Comparison of ENCODE assay signal across 21 mouse cellular contexts in genomic region chr11:61601465-61601864, GRCm38 (mm10).
"Had no signal": no experiment of that assay in that cellular context is flagged by ENCODE, and none has a peak within 500 bp of the region (broad histone marks: within the 10 kb centered on the region; RNA-seq: fewer than 3 reads in every experiment).

No protein-coding gene starts in this region.

- ATAC-seq: liver, postnatal 0 days; midbrain, embryonic 15.5 days had no signal

- H3K36me3 ChIP-seq: limb, embryonic 12.5 days; limb, embryonic 15.5 days; midbrain, embryonic 12.5 days; midbrain, embryonic 15.5 days; neural tube, embryonic 12.5 days; neural tube, embryonic 15.5 days had no signal

- H3K4me1 ChIP-seq: limb, embryonic 12.5 days; midbrain, embryonic 12.5 days; midbrain, embryonic 15.5 days; neural tube, embryonic 12.5 days; neural tube, embryonic 15.5 days had no signal

- H3K27me3 ChIP-seq: midbrain, embryonic 12.5 days; midbrain, embryonic 15.5 days; neural tube, embryonic 12.5 days; neural tube, embryonic 15.5 days had no signal

- H3K9ac ChIP-seq: limb, embryonic 12.5 days; limb, embryonic 15.5 days; liver, embryonic 14.5 days; liver, postnatal 0 days; midbrain, embryonic 12.5 days; midbrain, embryonic 15.5 days; neural tube, embryonic 12.5 days; neural tube, embryonic 15.5 days had no signal

- H3K4me2 ChIP-seq: limb, embryonic 12.5 days; limb, embryonic 15.5 days; liver, embryonic 11.5 days; midbrain, embryonic 12.5 days; midbrain, embryonic 15.5 days; neural tube, embryonic 12.5 days; neural tube, embryonic 15.5 days had no signal

- H3K4me3 ChIP-seq: layer of hippocampus, adult 2 months; limb, embryonic 12.5 days; limb, embryonic 15.5 days; midbrain, embryonic 12.5 days; midbrain, embryonic 15.5 days; neural tube, embryonic 12.5 days; neural tube, embryonic 15.5 days had no signal

- H3K27ac ChIP-seq: kidney, postnatal 0 days; layer of hippocampus, adult 2 months; limb, embryonic 12.5 days; limb, embryonic 15.5 days; liver, embryonic 14.5 days; macrophage; midbrain, embryonic 12.5 days; midbrain, embryonic 15.5 days; neural tube, embryonic 12.5 days; neural tube, embryonic 15.5 days had no signal

- DNase-seq: kidney, adult 2 months; kidney, postnatal 25 days; layer of hippocampus, adult 9-11 months; liver, postnatal 0 days; right cerebral cortex, adult 18-20 months; right cerebral cortex, postnatal 14 days; right cerebral cortex, postnatal 4 days; thymus, adult 2 months; thymus, postnatal 14 days; thymus, postnatal 4 days had no signal

- H3K9me3 ChIP-seq: limb, embryonic 15.5 days; neural tube, embryonic 15.5 days had no signal
